Mouse (Mus musculus) macrophage (primary cell): ENCODE measurements around the gene Rims4. TPM values are rescaled to one million over a fixed set of nuclear protein-coding genes. Genes with fewer than 3 reads are reported as not detected.

Experiments
- H3K27ac ChIP-seq: fragments of 350-480 bp; formaldehyde crosslinking; 2 replicates; pipeline ENCODE4 v1.9.0; 2021
- H3K36me3 ChIP-seq: fragments of 350-480 bp; formaldehyde crosslinking; 2 replicates; pipeline ENCODE4 v1.9.0; 2021; ENCODE audit errors: inconsistent target
- H3K4me3 ChIP-seq: fragments of 350-480 bp; formaldehyde crosslinking; 2 replicates; pipeline ENCODE4 v1.9.0; 2021; ENCODE audit errors: inconsistent target
- H3K79me2 ChIP-seq: fragments of 350-480 bp; formaldehyde crosslinking; 2 replicates; pipeline ENCODE4 v1.9.0; 2021; ENCODE audit errors: inconsistent target
- WGBS: methylation state at CpG from one replicate; pipeline ENCODE4 v1.1.7; 2026; ENCODE audit warnings: inconsistent platforms; ENCODE audit not compliant: missing documents; 5-methylcytosine and 5-hydroxymethylcytosine counted together
- polyA plus RNA-seq: library from polyadenylated mRNA; stranded (reverse); fragments of 250-400 nt; gene quantifications from 3 replicates; pipeline ENCODE4 v1.2.4, GENCODE M21; 2018; ENCODE audit warnings: inconsistent platforms

The Rims4 gene
- polyA plus RNA-seq, 1 experiment from 2014 or later, result not detected

DNA sequence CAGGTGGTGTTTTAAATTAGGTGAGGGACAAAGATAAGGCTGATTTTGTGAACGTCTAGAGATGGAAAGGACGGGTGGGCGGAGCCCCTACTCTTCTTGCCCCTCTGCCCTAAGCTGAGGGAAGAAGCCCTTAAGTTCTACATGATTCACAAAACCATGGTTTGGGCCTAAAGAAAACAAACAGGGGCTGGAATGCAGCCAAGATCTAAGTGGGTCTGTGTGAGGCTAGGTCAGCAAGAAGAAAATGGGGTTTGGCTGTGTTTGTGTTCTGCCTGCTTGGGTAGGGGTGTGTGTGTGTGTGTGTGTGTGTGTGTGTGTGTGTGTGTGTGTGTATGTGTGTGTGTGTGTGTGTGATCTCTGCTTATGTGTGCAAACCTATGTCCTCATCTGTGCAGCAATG, 6.0 kb upstream of the Rims4 start:
- Histone ChIP-seq H3K79me2 (no peaks in the 10 kb centered on the region), H3K27ac (no peak overlapping the region), H3K4me3 (no peak overlapping the region), H3K36me3 (no peaks in the 10 kb centered on the region)
- 63% methylated on average over 3 of the region's 3 CpGs for WGBS

DNA sequence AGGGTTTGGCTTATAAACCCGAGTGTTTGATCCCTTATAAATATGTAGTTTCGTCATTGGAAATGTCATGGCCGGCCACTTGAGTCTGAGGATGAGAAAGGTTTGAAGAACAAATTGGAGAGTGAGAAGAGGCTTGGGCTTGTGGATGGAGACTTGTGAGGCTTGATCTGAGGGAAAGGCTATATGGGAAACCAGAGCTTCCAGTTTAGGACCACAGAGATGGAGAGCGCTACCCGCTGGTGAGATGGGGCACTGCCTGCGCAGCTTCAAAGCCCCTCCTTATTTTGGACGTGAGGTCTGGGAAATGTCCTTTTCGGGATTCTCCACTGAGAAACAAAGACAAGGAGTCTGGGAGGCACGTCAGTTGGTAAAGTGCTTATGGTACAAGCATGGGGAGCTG, 4.6 kb upstream of the Rims4 start:
- WGBS, result 84% methylated on average over 9 of the region's 9 CpGs
- H3K36me3 ChIP-seq, result no peaks in the 10 kb centered on the region
- H3K79me2 ChIP-seq, result no peaks in the 10 kb centered on the region
- no peak overlapping the region for H3K27ac ChIP-seq
- no peak overlapping the region for H3K4me3 ChIP-seq

DNA sequence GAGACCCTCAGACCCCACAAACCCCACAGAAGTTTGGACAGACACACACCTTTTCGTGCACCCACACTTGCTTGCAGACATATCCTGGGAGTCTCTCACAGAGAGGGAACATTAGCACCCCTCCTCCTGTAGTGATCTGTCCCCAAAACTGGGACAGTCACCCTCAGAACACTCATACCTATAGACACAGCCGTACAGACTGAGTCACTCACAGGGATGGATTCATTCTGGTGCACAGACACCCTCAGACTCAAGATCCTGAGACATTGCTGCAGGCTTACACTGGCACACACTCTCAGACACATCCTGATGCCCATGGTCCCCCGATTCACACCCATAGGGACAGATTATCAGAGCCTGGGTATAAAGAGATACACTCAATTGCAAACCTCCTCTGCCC, 1.1 kb upstream of the Rims4 start:
- WGBS, result 80% methylated on average over 3 of the region's 3 CpGs
- Histone ChIP-seq H3K27ac (no peak overlapping the region), H3K4me3 (no peak overlapping the region), H3K36me3 (no peaks in the 10 kb centered on the region), H3K79me2 (no peaks in the 10 kb centered on the region)

DNA sequence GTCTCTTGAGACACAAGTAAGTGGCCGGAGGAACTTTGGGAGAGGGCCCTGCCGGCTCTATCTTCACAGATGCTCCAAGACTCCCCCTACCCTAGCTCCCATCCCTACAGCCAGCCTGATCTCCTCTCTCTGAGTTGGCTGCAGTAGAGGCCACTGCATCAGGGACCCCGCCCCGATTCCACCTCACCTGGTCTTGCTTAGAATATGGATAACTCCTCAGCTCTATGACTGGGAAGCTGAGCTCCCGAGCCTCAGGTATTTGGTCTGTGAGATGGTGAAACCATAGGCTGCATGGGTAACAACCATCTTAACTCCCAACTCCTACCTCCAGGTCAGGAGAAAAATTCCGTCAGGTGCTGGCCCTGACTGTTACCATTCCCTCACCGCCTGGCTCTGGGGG, 1.8 kb downstream of the Rims4 start:
- Histone ChIP-seq H3K4me3 (no peak overlapping the region), H3K36me3 (no peaks in the 10 kb centered on the region), H3K79me2 (no peaks in the 10 kb centered on the region), H3K27ac (no peak overlapping the region)
- WGBS, result 82% methylated on average over 7 of the region's 7 CpGs

DNA sequence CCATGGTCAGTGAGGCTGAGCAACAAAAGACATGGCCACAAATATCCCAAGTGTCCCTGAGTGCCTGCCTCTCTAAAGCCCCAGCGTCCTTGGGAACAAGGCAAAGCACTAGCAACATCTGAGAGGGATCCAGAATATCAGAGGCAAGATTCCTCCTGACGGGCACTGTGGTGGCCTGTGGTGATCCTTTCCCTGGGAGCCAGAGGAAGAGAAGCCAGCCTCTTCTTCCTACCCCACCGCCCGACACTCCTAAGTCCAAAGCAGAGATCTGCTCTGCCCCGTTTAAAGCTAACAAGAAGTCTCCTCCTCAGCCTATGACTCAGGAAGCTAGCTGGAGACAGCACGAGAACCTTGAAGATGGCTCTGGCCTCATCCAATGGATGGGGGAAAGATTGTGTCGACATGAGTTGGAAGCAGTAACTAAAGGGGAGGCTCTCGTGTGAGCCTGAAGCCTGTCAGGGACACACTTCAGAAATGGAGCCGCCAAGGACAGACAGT, 3.1 kb downstream of the Rims4 start:
- Histone ChIP-seq H3K36me3 (no peaks in the 10 kb centered on the region), H3K27ac (no peak overlapping the region), H3K4me3 (no peak overlapping the region), H3K79me2 (no peaks in the 10 kb centered on the region)
- WGBS, result 75% methylated on average over 9 of the region's 9 CpGs

DNA sequence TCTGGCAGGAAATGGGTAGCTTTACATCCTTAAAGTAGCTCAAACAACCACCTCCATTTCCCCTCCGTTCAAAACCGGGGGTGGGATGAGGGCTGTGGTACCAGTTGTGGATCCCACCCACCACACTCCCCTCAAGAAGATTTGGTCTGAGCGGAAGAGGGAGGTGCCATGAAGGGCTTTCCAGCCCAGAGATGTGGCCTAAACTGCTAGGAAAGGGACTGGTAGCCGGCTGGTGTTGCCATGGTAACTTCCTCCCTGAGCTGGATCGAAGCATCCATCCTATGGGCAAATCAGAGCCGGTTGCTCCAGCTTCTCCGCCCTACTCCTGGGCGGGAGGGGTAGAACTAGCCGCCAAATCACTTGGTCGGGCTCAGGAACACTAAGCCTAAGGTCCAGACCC, 4.4 kb downstream of the Rims4 start:
- WGBS, result 7% methylated on average over 10 of the region's 10 CpGs
- H3K27ac ChIP-seq, result no peak overlapping the region
- no peak overlapping the region for H3K4me3 ChIP-seq
- no peaks in the 10 kb centered on the region for H3K36me3 ChIP-seq
- H3K79me2 ChIP-seq, result no peaks in the 10 kb centered on the region

DNA sequence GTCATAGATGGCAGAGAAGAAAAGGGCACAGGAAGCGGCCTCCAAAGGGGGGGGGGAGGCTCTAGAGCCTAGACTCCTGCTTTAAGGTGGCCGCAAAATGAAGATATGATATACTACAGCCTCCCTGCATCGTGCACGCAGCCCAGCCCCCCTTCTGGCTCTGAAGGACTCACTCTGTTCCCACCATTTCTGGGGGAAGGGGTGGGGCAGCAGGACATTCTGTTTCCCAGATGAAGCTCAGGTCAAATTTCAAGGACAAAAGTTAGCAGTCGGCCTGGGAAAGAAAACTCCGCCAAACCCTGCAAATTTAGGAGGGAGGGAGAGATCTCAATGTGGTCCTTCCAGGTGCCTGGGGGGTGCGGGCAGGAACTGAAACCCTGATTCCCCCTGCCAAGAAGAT, 4.8 kb downstream of the Rims4 start:
- Histone ChIP-seq H3K27ac (no peak overlapping the region), H3K36me3 (no peaks in the 10 kb centered on the region), H3K4me3 (no peak overlapping the region), H3K79me2 (no peaks in the 10 kb centered on the region)
- 41% methylated on average over 7 of the region's 7 CpGs for WGBS

DNA sequence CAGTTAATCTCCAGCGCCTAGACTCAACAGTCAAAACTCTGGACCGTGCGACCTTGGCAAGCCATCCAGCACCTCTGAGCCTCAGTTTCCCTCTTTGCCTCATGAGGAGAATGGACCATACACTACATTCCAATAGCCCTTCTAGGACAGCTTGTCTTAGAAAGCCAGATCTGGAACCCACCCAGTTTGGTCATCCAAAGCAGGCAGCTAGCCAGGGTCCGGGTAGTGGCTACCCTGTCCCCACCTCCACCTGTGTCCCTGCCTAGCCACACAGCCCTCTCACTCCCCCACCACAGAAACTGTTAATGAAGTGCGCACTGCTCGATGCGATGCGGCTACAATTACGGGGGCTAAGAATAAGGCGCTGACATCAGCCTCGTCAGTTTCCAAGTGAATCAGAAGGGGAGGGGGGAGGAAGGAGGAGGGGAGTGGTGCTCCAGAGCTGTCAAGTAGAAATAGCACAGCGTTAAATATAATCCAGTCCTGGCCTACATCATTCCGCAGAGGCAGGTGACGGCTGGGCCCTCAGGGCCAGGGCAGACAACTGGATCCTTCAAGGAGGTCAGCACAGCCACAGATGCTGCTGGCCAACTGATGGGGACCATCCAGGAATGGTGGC, 6.5 kb downstream of the Rims4 start:
- Histone ChIP-seq H3K36me3 (no peaks in the 10 kb centered on the region), H3K27ac (no peak overlapping the region), H3K79me2 (no peaks in the 10 kb centered on the region), H3K4me3 (no peak overlapping the region)
- 81% methylated on average over 14 of the region's 14 CpGs for WGBS

DNA sequence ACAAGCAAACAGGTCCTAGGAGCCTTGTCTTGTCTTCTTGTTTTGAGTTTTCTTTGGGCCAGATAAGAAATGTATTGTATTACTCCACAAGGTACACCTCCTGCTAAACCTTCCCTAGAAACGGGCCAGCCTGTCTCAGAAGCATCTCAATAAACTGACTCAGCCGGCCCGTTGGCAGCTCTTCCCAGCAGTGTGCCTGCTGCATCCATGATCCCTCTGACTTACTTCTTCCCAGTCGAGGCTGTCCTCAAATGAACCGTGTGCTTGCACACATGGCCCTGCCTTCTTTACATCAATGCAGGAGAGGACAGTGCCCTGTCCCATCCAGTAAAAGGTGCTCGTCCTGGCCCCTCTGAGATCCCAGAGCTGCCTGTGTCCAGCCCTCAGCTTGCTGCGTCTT, 8.9 kb downstream of the Rims4 start:
- WGBS, result 75% methylated on average over 7 of the region's 7 CpGs
- Histone ChIP-seq H3K27ac (no peak overlapping the region), H3K4me3 (no peak overlapping the region), H3K79me2 (no peaks in the 10 kb centered on the region), H3K36me3 (no peaks in the 10 kb centered on the region)

DNA sequence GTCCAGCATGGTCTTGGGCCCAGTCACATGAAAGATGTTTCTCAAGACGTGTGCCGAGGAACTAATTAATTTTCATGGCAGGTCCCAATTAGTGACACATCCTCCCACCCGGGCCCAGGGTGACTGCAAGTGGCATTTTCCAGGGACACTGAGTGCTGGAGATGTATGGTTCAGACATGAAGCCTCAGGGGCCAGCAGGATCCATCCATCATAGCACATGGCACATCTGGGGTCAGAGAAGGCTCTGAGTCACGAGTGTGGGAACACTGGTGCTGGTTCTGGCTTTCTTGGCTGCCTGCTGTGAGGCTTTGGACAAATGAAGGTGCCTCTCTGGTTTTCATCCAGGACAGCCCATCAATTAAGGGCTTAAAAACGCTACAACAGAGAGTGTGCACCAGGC, 11.4 kb downstream of the Rims4 start:
- Histone ChIP-seq H3K79me2 (no peaks in the 10 kb centered on the region), H3K27ac (no peak overlapping the region), H3K36me3 (no peaks in the 10 kb centered on the region), H3K4me3 (no peak overlapping the region)
- WGBS, result 72% methylated on average over 5 of the region's 5 CpGs

DNA sequence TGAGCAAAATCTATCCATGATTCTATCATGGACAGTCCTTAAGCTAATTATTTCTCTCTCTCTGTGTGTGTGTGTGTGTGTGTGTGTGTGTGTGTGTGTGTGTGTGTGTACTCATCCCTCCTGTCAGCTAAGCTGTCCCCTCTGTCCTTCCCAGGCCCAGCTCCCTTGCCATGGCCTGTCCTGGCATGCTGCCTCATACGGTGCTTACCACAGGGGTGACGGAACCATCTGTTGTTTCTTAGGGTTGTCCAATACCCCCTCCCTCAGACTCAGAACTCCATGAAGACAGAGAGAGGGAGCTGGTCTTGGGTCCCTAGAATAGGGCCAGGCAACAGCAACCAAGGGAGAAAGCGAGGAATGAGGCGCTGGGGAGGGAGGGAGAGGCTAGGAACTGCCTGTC, 14.2 kb downstream of the Rims4 start:
- H3K4me3 ChIP-seq, result no peak overlapping the region
- no peaks in the 10 kb centered on the region for H3K79me2 ChIP-seq
- no peak overlapping the region for H3K27ac ChIP-seq
- WGBS, result 82% methylated on average over 3 of the region's 4 CpGs
- no peaks in the 10 kb centered on the region for H3K36me3 ChIP-seq

DNA sequence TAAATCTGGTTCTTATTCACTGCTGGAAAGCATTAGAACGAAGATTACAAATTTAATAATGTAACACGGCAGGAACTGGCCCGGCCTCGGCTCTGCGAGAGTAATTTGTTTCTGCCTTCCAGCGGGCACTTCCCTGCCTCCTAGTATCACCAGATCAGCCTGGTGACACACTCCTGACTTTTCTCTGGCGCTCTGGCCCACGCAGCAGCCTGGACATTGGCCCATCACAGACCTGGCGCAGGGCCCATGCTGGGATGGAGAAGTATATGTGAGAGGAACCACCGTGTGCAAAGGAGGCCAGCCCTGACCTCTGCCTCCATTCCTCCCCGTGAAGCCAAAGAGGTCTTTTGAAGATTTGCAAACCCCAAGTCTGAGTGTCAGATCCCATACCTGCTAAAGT, 15.0 kb downstream of the Rims4 start:
- H3K27ac ChIP-seq, result no peak overlapping the region
- WGBS, result 83% methylated on average over 8 of the region's 11 CpGs
- no peaks in the 10 kb centered on the region for H3K36me3 ChIP-seq
- no peak overlapping the region for H3K4me3 ChIP-seq
- H3K79me2 ChIP-seq, result no peaks in the 10 kb centered on the region

DNA sequence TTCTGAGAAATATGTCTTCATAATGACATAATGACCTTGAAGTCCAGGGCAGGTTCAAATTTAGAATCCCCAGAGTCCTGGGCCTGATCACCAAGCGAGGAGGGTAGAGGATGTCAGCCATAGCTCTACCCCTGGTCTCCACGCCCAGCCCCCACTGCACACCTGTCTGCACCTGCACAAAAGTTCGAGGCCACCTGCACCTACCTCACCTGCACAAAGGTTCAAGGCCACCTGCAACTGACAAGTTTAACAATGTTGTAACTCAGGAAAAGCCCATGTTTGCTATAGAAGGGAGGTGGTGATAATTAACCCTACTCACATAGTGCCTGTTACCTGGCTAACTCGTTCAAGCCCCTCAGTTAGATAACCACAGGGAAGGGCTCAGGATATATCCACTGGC, 16.0 kb downstream of the Rims4 start:
- H3K79me2 ChIP-seq, result no peaks in the 10 kb centered on the region
- H3K4me3 ChIP-seq, result no peak overlapping the region
- H3K36me3 ChIP-seq, result no peaks in the 10 kb centered on the region
- WGBS, result 86% methylated on average over 4 of the region's 4 CpGs
- no peak overlapping the region for H3K27ac ChIP-seq

DNA sequence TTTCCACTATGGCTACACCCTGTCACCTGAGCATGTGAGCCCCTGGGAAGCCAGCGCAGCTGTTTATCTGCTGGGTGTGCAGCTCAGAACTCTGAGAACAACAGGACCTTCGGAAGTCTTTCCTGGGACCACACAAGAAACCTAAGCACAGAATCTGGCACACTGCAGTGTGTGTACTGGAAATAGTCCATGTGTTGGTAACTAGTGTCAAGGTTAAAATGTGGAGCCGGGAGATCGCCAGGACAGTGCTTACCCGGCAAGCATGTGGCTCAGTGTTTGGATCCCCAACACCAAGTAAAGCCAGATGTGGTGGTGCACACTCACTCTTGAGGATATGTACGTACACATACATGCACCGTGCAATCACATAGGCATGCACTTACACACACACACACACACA, 17.4 kb downstream of the Rims4 start:
- Histone ChIP-seq H3K36me3 (no peaks in the 10 kb centered on the region), H3K4me3 (no peak overlapping the region), H3K27ac (no peak overlapping the region), H3K79me2 (no peaks in the 10 kb centered on the region)
- WGBS, result 97% methylated on average over 7 of the region's 7 CpGs

DNA sequence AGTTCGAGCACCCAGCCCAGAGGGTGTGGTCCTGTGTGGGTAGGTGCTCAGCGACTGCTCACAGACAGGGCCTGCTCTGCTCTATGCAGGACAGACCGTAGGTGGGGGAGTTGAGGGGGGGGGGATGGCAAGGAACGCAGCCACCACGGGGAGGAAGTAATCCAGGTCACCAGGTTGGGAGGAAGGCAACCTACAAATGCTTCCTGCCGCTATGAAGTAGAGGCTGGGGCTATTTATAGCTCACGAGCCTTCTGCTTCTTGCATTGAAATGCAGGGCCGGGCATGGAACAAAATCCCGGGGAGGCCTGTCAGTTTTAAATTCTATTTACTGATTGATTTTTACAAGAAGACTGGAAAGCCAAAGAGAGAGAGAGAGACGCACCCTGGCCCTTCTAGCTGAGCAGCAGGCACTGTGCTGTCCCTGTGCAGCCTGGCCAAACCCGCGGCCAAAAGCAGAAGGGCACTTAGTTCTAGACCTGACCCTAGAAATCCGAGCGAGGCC, 18.5 kb downstream of the Rims4 start:
- Histone ChIP-seq H3K79me2 (no peaks in the 10 kb centered on the region), H3K36me3 (no peaks in the 10 kb centered on the region), H3K27ac (no peak overlapping the region), H3K4me3 (no peak overlapping the region)
- WGBS, result 19% methylated on average over 14 of the region's 14 CpGs

DNA sequence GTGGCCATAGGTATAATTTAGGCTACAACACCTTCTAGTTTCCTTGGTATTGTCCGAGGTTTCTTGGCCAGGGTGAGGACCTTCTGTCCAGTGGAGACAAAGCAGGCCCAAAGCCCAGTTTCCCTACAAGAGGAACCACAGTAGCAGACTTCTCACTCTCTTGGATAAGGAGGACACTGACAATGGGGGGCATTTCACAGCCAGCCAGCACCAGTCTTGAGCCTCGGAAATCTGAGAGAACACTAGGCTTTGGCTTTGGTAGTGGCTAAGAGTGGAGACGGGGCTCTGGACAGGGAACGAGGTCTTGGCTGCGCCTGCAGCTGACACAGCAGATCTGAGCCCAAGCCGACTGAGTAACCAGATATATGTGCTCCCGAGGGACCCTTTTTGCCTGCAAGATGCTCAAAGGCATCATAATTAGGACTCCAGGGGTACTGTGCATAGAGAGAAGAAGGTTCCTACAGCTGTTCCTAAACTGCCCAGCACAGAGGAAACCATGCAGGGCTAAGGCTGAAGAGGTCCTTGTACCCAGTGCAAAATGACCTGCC, 20.4 kb downstream of the Rims4 start:
- Histone ChIP-seq H3K79me2 (no peaks in the 10 kb centered on the region), H3K36me3 (no peaks in the 10 kb centered on the region), H3K4me3 (no peak overlapping the region), H3K27ac (no peak overlapping the region)
- 85% methylated on average over 7 of the region's 7 CpGs for WGBS
